Mouse (Mus musculus): ENCODE measurements around the gene Gins2. TPM values are rescaled to one million over a fixed set of nuclear protein-coding genes. Genes with fewer than 3 reads are reported as not detected.
A peak's percentile ranks its signal among the peaks of the same experiment; 100 is the strongest.

Gene Gins2
- total and polyA plus RNA-seq, 2 experiments from 2014 or later: 5.3 to 9.6 TPM

DNA sequence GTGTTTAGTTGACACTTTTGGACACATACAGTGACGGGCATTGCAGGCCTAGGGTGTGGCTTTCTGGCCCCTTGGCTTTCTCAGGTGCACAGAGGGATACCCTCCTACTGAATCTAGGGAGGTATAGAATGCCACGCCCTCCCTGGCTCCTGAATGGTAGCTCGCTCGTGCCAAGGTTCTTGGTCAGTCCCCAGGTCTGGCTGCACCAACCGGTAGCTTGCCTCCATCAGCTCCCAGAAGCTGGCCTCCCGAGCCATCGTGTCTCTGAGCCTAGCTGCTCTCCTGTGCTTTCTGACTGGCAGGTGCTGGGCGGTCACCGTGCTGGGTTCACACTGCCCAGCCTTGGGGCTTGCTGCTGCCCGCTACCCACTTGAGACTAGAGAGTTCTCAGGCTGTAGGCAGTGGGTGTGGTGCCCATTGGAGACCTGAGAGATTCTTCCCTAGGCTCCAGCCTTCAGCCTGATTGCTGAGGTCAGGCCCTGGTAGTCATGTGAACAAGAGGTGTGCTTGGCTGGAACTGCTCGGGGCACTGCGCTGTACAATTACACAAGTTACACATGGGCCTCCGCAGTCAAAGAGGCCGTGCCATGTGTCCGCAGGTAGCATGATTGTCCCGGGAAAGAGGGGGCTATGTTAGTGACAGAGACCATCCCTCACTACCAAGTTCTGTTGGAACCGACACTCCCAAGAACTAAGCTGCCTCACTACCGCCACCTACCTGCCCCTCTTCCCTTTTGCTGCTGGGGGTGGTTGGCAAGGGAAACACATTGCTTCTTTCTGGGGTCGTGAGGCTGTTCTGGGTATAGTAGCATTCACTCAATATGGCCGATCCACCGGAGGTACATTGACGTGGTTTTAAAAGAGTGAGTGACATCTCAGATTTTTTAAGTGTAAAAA lies 27.3 kb downstream of the Gins2 start:
- WGBS: 78% methylated on average over 22 of the region's 22 CpGs
- H3K27me3 ChIP-seq (ENCODE audit: insufficient read depth, low read length): no peaks in the 10 kb centered on the region
- H3K36me3 ChIP-seq (ENCODE audit: insufficient read depth): peaks cover 4% of the 10 kb centered on the region; the same call in 1 of the 2 replicates
- ATAC-seq: no peak
- H3K9ac ChIP-seq: no peak overlapping the region
- H3K4me1 ChIP-seq (ENCODE audit: insufficient read depth): peaks cover 36% of the 10 kb centered on the region
- no peak for DNase-seq
- no peak overlapping the region for H3K4me2 ChIP-seq (ENCODE audit: low read depth)
- peak; percentile 70 for TF ChIP-seq CTCF (IDR thresholded peaks at IDR 0.05; ENCODE audit: low read depth)
- no peak overlapping the region for H3K4me3 ChIP-seq (ENCODE audit: low read depth, low read length)
- H3K27ac ChIP-seq (ENCODE audit: low read depth, low read length): no peak overlapping the region
- H3K9me3 ChIP-seq (ENCODE audit: low read length): no peaks in the 10 kb centered on the region

DNA sequence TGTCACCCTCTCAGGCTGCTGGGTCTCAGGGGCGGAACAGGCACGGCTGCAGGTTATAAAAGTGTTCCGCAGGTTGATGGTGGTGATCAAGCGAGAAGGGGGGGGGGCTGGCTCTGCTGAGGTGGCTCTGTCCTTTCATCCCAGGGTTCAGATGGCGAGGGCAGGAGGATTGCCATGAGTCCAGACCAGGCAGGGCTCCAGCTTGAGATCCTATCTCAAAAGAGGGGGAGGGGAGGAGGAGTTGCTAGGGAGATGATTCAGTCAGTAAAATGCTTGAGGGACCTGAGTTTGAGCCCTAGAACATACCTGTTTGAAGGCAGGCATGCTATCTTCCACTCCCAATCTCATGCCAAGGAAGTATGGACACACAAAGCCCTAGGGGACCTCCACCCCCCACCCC lies 28.6 kb downstream of the Gins2 start:
- Histone ChIP-seq H3K9me3 (ENCODE audit: low read length) (no peaks in the 10 kb centered on the region), H3K27ac (ENCODE audit: low read depth, low read length) (no peak overlapping the region; the same call in 1 of the 2 replicates), H3K9ac (no peak overlapping the region), H3K27me3 (ENCODE audit: insufficient read depth, low read length) (no peaks in the 10 kb centered on the region), H3K36me3 (ENCODE audit: insufficient read depth) (no peaks in the 10 kb centered on the region), H3K4me3 (ENCODE audit: low read depth, low read length) (no peak overlapping the region), H3K4me1 (ENCODE audit: insufficient read depth) (peaks cover 44% of the 10 kb centered on the region), H3K4me2 (ENCODE audit: low read depth) (no peak overlapping the region)
- ATAC-seq: no peak
- no peak for TF ChIP-seq CTCF (IDR thresholded peaks at IDR 0.05; ENCODE audit: low read depth)
- 84% methylated on average over 5 of the region's 5 CpGs for WGBS
- no peak for DNase-seq

GRCm38 (mm10) chr8:120559654-120560053 lies 29.4 kb downstream of the Gins2 start:
- Histone ChIP-seq H3K36me3 (ENCODE audit: insufficient read depth) (no peaks in the 10 kb centered on the region), H3K9me3 (ENCODE audit: low read length) (no peaks in the 10 kb centered on the region), H3K9ac (no peak overlapping the region), H3K27me3 (ENCODE audit: insufficient read depth, low read length) (no peaks in the 10 kb centered on the region), H3K4me2 (ENCODE audit: low read depth) (no peak overlapping the region), H3K4me3 (ENCODE audit: low read depth, low read length) (no peak overlapping the region), H3K4me1 (ENCODE audit: insufficient read depth) (peaks cover 44% of the 10 kb centered on the region), H3K27ac (ENCODE audit: low read depth, low read length) (no peak overlapping the region)
- 0 out of 2 replicates have a peak, but pooled peaks have one; percentile 7 for ATAC-seq
- no peak for TF ChIP-seq CTCF (IDR thresholded peaks at IDR 0.05; ENCODE audit: low read depth)
- DNase-seq: peak; percentile 65
- 21% methylated on average over 11 of the region's 11 CpGs for WGBS

DNA sequence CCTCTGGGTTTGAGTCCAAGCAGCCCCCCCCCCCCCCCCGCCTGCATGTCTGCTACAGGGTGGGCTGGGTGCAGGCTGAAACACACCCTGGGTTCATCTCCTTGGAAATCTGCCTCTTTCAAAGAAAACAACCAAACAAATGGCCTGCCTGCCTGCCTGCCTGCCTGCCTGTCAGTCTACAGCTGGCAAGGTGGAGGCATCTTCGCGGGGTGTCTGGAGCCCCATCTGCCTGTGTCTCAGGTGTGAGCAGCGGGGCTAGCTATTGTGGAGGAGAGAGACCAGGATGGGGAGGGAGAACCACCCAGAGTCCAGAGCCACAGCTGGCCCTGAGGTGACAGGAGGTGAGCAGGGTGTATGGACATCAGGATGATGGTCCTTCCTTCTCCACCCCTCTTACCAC lies 30.9 kb downstream of the Gins2 start:
- WGBS: 47% methylated on average over 4 of the region's 4 CpGs
- H3K27me3 ChIP-seq (ENCODE audit: insufficient read depth, low read length): no peaks in the 10 kb centered on the region
- peak overlapping the region; percentile 69 for H3K27ac ChIP-seq (ENCODE audit: low read depth, low read length)
- H3K9me3 ChIP-seq (ENCODE audit: low read length): no peaks in the 10 kb centered on the region
- no peak for TF ChIP-seq CTCF (IDR thresholded peaks at IDR 0.05; ENCODE audit: low read depth)
- no peak for DNase-seq
- ATAC-seq: no peak
- H3K4me2 ChIP-seq (ENCODE audit: low read depth): no peak overlapping the region
- no peak overlapping the region for H3K9ac ChIP-seq
- H3K36me3 ChIP-seq (ENCODE audit: insufficient read depth): no peaks in the 10 kb centered on the region
- no peak overlapping the region for H3K4me3 ChIP-seq (ENCODE audit: low read depth, low read length)
- H3K4me1 ChIP-seq (ENCODE audit: insufficient read depth): peaks cover 36% of the 10 kb centered on the region

DNA sequence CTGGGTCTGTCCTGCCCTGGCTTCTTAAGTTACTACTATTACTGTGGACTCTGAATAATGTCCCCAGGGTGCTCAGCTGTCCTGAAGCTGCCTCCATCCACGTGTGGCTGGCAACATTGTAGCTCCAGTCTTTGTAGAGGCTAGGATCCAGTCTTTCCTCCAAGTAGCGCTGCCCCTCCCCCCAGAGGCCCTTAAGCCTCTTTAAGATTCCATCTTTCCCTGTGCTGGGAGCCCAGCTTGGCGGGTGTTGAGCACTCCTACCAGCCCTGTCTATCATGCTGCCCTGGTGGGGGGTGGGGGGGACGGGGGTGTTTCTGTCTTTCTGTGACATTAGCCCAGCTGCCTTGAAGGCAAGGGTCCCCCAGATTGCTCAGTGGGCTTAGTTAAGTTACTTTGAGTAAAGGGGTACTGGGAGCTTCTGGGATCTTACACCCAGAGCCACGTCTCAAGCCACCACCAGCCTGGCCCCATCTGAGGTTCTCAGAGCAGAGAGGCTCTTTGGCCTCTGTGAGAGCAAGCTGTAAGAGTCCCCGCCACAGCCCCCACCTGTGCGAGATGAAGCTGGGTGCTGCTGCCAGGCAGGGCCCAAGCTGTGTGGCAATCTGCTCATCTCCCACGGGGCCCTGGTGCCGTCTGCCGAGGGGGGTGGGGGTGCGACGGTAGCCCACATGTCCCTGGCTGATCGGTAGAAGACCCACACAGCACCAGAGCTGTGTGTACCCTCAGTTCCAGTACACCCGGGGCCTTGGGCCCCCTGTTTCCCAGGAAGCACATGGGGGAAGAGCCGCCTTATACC lies 31.7 kb downstream of the Gins2 start:
- 0 out of 2 replicates have a peak overlapping the region, but pooled peaks have one; percentile 2 for H3K4me2 ChIP-seq (ENCODE audit: low read depth)
- H3K27ac ChIP-seq (ENCODE audit: low read depth, low read length): peak overlapping the region; percentile 69
- H3K9ac ChIP-seq: no peak overlapping the region
- TF ChIP-seq CTCF (IDR thresholded peaks at IDR 0.05; ENCODE audit: low read depth): no peak
- 34% methylated on average over 15 of the region's 15 CpGs for WGBS
- H3K4me3 ChIP-seq (ENCODE audit: low read depth, low read length): no peak overlapping the region
- peak; percentile 82 for DNase-seq
- H3K27me3 ChIP-seq (ENCODE audit: insufficient read depth, low read length): no peaks in the 10 kb centered on the region
- no peaks in the 10 kb centered on the region for H3K36me3 ChIP-seq (ENCODE audit: insufficient read depth)
- H3K4me1 ChIP-seq (ENCODE audit: insufficient read depth): peaks cover 35% of the 10 kb centered on the region
- ATAC-seq: peak; percentile 72
- no peaks in the 10 kb centered on the region for H3K9me3 ChIP-seq (ENCODE audit: low read length)

GRCm38 (mm10) chr8:120556198-120556892 lies 32.8 kb downstream of the Gins2 start:
- Histone ChIP-seq H3K4me2 (ENCODE audit: low read depth) (no peak overlapping the region), H3K27ac (ENCODE audit: low read depth, low read length) (peak overlapping the region; percentile 70), H3K27me3 (ENCODE audit: insufficient read depth, low read length) (no peaks in the 10 kb centered on the region), H3K9me3 (ENCODE audit: low read length) (no peaks in the 10 kb centered on the region), H3K4me3 (ENCODE audit: low read depth, low read length) (no peak overlapping the region), H3K36me3 (ENCODE audit: insufficient read depth) (no peaks in the 10 kb centered on the region), H3K9ac (no peak overlapping the region), H3K4me1 (ENCODE audit: insufficient read depth) (peaks cover 45% of the 10 kb centered on the region)
- ATAC-seq: no peak
- no peak for DNase-seq
- TF ChIP-seq CTCF (IDR thresholded peaks at IDR 0.05; ENCODE audit: low read depth): no peak
- 47% methylated on average over 20 of the region's 20 CpGs for WGBS
